15 mouse cellular contexts compared by ENCODE assay signal in genomic region chr3:118663987-118664692, GRCm38 (mm10).
A peak's percentile ranks its signal among the peaks of the same experiment; 100 is the strongest.
DNase-seq lines count a peak whose midpoint lies in the region; ATAC-seq lines count a peak whose summit lies in the region.
"Had no signal": no experiment of that assay in that cellular context is flagged by ENCODE, and none has a peak within 500 bp of the region (broad histone marks: within the 10 kb centered on the region; RNA-seq: fewer than 3 reads in every experiment).

No protein-coding gene starts in this region.

- no peak overlapping the region for H3K4me3 ChIP-seq in kidney, embryonic 14.5 days (ENCODE audit: low read length)
- H3K4me3 ChIP-seq: hindbrain, embryonic 15.5 days; liver, embryonic 13.5 days; megakaryocyte, embryonic 14.5 days; neural tube, embryonic 12.5 days had no signal

- peak; percentile 56 for DNase-seq in adrenal gland, postnatal 10 days
- no peak for DNase-seq in adrenal gland, adult 8-10 months
- no peak for DNase-seq in kidney, postnatal 36 days
- peak; percentile 26 for DNase-seq in gastrocnemius, postnatal 10 days
- DNase-seq in retina, embryonic 14.5 days (ENCODE audit: low spot score): peak; percentile 55
- DNase-seq in yolk sac, embryonic 10.5 days (ENCODE audit: low spot score): no peak
- DNase-seq in frontal cortex, postnatal 36 days (ENCODE audit: low spot score in 2 of 2): no peak
- DNase-seq: cerebellum, adult 9-10 months; liver, embryonic 13.5 days; thymus, postnatal 25 days had no signal

- no peak overlapping the region for H3K9ac ChIP-seq in kidney, embryonic 14.5 days (ENCODE audit: low read depth, low read length)
- H3K9ac ChIP-seq: hindbrain, embryonic 15.5 days; liver, embryonic 13.5 days; neural tube, embryonic 12.5 days had no signal

- ATAC-seq in kidney, embryonic 14.5 days (ENCODE audit: low FRiP score, low TSS enrichment): peak; percentile 39; the same call in 1 of the 2 replicates

- H3K4me1 ChIP-seq in kidney, embryonic 14.5 days (ENCODE audit: control insufficient read depth, insufficient read depth, low read length): no peaks in the 10 kb centered on the region; the same call in 1 of the 2 replicates
- H3K4me1 ChIP-seq: hindbrain, embryonic 15.5 days; liver, embryonic 13.5 days; megakaryocyte, embryonic 14.5 days; neural tube, embryonic 12.5 days had no signal

- H3K4me2 ChIP-seq in kidney, embryonic 14.5 days (replicated peaks; ENCODE audit: low read depth, low read length): no peak overlapping the region
- H3K4me2 ChIP-seq: hindbrain, embryonic 15.5 days; liver, embryonic 13.5 days; neural tube, embryonic 12.5 days had no signal

- no peaks in the 10 kb centered on the region for H3K9me3 ChIP-seq in kidney, embryonic 14.5 days (ENCODE audit: control insufficient read depth, low read length)
- H3K9me3 ChIP-seq: G1E; hindbrain, embryonic 15.5 days; liver, embryonic 13.5 days; megakaryocyte, embryonic 14.5 days; neural tube, embryonic 12.5 days had no signal

- H3K27ac ChIP-seq in kidney, embryonic 14.5 days (ENCODE audit: low read depth, low read length): no peak overlapping the region
- H3K27ac ChIP-seq: hindbrain, embryonic 15.5 days; liver, embryonic 13.5 days; neural tube, embryonic 12.5 days had no signal

- H3K27me3 ChIP-seq in kidney, embryonic 14.5 days (ENCODE audit: control insufficient read depth, insufficient read depth, low read length): no peaks in the 10 kb centered on the region
- H3K27me3 ChIP-seq: hindbrain, embryonic 15.5 days; liver, embryonic 13.5 days; megakaryocyte, embryonic 14.5 days; neural tube, embryonic 12.5 days had no signal

- no peaks in the 10 kb centered on the region for H3K36me3 ChIP-seq in kidney, embryonic 14.5 days (ENCODE audit: control insufficient read depth, insufficient read depth, low read length)
- H3K36me3 ChIP-seq: G1E; hindbrain, embryonic 15.5 days; liver, embryonic 13.5 days; neural tube, embryonic 12.5 days had no signal

- WGBS in kidney, embryonic 14.5 days: 33% methylated on average over 5 of the region's 5 CpGs

Comparison
In these comparisons a context has a peak if more than half of its experiments do, and no peak if none do; other contexts are left out.
1. DNase-seq: peak in adrenal gland, postnatal 10 days (single experiment), gastrocnemius, postnatal 10 days (single experiment) and retina, embryonic 14.5 days (single experiment); none in adrenal gland, adult 8-10 months (single experiment), kidney, postnatal 36 days (0 of 2), yolk sac, embryonic 10.5 days (single experiment) and frontal cortex, postnatal 36 days (0 of 2).